Mouse (Mus musculus): ENCODE data around the gene C5ar1.

The C5ar1 gene

GRCm38 (mm10) chr7:16229869-16230268 is 29.5 kb downstream of the C5ar1 start:
- DNase-seq (ENCODE audit: low read depth, low spot score) = peak; percentile 27

GRCm38 (mm10) chr7:16221582-16222272 is 37.6 kb downstream of the C5ar1 start, which contains the start of gene Dhx34:
Gene Dhx34, minus strand, starts transcription at chr7:16222037.
- DNase-seq (ENCODE audit: low read depth, low spot score) = peak; percentile 95

GRCm38 (mm10) chr7:16213986-16214385 is 45.4 kb downstream of the C5ar1 start:
- DNase-seq (ENCODE audit: low read depth, low spot score) = no peak

GRCm38 (mm10) chr7:16213196-16213595 is 46.1 kb downstream of the C5ar1 start:
- no peak for DNase-seq (ENCODE audit: low read depth, low spot score)

GRCm38 (mm10) chr7:16210862-16211365 is 48.4 kb downstream of the C5ar1 start:
- DNase-seq (ENCODE audit: low read depth, low spot score) = peak; percentile 60

- DNase-seq (ENCODE audit: low read depth, low spot score) = peak; percentile 81
These were observed 50.3 kb downstream of the C5ar1 start for GRCm38 (mm10) chr7:16208781-16209665.

- DNase-seq (ENCODE audit: low read depth, low spot score) = peak; percentile 87
These were observed 51.8 kb downstream of the C5ar1 start for GRCm38 (mm10) chr7:16207496-16207895.

- no peak for DNase-seq (ENCODE audit: low read depth, low spot score)
These were observed 52.3 kb downstream of the C5ar1 start for GRCm38 (mm10) chr7:16207076-16207475.

- DNase-seq (ENCODE audit: low read depth, low spot score) = no peak
These were observed 54.5 kb downstream of the C5ar1 start for GRCm38 (mm10) chr7:16204791-16205190.

- DNase-seq (ENCODE audit: low read depth, low spot score) = no peak
These were observed 55.8 kb downstream of the C5ar1 start for GRCm38 (mm10) chr7:16203505-16203903.

- DNase-seq (ENCODE audit: low read depth, low spot score) = no peak
These were observed 56.4 kb downstream of the C5ar1 start for GRCm38 (mm10) chr7:16202756-16203504.

GRCm38 (mm10) chr7:16201136-16201535 is 58.2 kb downstream of the C5ar1 start:
- DNase-seq (ENCODE audit: low read depth, low spot score) = no peak

- no peak for DNase-seq (ENCODE audit: low read depth, low spot score)
These were observed 60.8 kb downstream of the C5ar1 start for GRCm38 (mm10) chr7:16198540-16198939.

GRCm38 (mm10) chr7:16197166-16197565 is 62.2 kb downstream of the C5ar1 start:
- no peak for DNase-seq (ENCODE audit: low read depth, low spot score)

Measured in 3T3-L1 (cell line).